Mouse (Mus musculus): ENCODE results near the gene Tfeb. TPM values are rescaled to one million over a fixed set of nuclear protein-coding genes. Genes with fewer than 3 reads are reported as not detected.
A peak's percentile ranks its signal among the peaks of the same experiment; 100 is the strongest.

Tfeb gene
- polyA plus RNA-seq, 1 experiment from 2014 or later, result 11.7 TPM

DNA sequence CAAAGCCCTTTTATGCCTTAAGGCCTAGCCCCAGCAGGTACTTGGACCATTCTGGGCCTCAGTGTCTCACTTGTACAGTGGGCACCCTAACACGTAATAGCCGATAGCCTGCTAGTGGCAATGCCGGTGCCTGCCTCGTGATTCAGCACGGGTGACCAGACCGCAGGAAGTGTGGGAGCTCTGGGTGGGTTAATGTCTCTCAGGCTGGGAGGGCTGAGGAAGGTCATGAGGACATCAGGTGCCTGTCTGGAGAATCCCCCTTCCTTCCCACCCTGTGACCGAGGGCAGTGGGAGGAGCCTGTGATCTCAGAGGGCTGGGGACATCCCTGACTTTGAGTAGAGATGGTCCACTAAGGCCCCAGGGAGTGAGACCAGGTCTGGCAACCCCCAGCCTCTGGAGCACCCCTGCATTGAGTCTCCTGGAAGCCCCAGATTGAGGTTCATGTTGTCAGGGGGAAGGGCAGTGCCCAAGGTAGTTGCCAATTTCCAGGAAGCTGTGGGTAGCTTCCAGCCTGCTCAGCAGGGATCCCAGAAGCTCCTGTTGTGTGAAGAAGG lies 20.3 kb downstream of the Tfeb start:
- no peak overlapping the region for H3K9ac ChIP-seq (ENCODE audit: low read depth, low read length)
- WGBS, result 74% methylated on average over 7 of the region's 7 CpGs
- H3K4me3 ChIP-seq (ENCODE audit: low read length), result no peak overlapping the region
- no peaks in the 10 kb centered on the region for H3K27me3 ChIP-seq (ENCODE audit: control insufficient read depth, insufficient read depth, low read length)
- no peaks in the 10 kb centered on the region for H3K9me3 ChIP-seq (ENCODE audit: control insufficient read depth, low read length)
- no peaks in the 10 kb centered on the region for H3K36me3 ChIP-seq (ENCODE audit: control insufficient read depth, insufficient read depth, low read length)
- no peak overlapping the region for H3K27ac ChIP-seq (ENCODE audit: low read depth, low read length)
- no peak for ATAC-seq (ENCODE audit: low FRiP score, low TSS enrichment)
- H3K4me1 ChIP-seq (ENCODE audit: control insufficient read depth, insufficient read depth, low read length), result peaks cover 3% of the 10 kb centered on the region; the same call in 1 of the 2 replicates
- no peak overlapping the region for H3K4me2 ChIP-seq (replicated peaks; ENCODE audit: low read depth, low read length)

DNA sequence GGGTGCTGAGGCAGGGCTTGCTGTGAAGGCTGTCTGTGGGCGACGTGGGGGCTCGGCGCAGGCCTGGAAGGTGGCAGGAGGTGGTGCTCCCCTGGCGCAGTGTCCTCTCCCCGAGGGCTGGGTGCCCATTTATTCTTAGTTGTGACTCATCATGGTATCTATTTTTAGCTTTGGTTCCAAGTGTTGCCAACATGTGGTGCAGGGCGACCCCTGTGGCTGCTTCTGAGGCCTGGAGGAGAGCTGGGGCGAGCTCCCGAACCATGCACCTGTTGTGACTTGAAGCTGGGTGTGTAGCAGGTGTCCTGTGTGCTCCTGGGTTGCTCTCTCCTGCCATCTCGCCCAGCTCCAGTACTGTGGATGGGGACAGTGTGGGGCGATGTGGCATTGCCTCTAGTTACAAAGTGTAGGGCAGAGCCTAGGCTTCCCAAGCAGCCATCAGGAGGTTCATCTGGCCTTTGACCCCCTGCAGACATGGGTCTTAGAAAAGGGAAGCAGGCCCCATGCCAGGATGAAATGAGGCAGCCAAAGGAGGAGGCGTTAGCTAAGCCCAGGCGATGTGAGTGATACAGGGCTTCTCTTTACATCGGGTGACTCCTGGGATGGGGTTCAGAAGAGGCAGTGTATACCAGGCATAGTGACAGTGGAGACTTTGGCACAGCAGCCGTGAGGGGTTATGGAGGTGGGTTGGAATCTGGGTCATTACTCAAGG lies 23.0 kb downstream of the Tfeb start:
- no peak for ATAC-seq (ENCODE audit: low FRiP score, low TSS enrichment)
- Histone ChIP-seq H3K4me3 (ENCODE audit: low read length) (no peak overlapping the region), H3K36me3 (ENCODE audit: control insufficient read depth, insufficient read depth, low read length) (no peaks in the 10 kb centered on the region), H3K27ac (ENCODE audit: low read depth, low read length) (no peak overlapping the region), H3K27me3 (ENCODE audit: control insufficient read depth, insufficient read depth, low read length) (no peaks in the 10 kb centered on the region), H3K9me3 (ENCODE audit: control insufficient read depth, low read length) (no peaks in the 10 kb centered on the region), H3K4me1 (ENCODE audit: control insufficient read depth, insufficient read depth, low read length) (peaks cover 3% of the 10 kb centered on the region; the same call in 1 of the 2 replicates), H3K9ac (ENCODE audit: low read depth, low read length) (no peak overlapping the region), H3K4me2 (replicated peaks; ENCODE audit: low read depth, low read length) (no peak overlapping the region)
- 80% methylated on average over 15 of the region's 15 CpGs for whole genome bisulfite sequencing

DNA sequence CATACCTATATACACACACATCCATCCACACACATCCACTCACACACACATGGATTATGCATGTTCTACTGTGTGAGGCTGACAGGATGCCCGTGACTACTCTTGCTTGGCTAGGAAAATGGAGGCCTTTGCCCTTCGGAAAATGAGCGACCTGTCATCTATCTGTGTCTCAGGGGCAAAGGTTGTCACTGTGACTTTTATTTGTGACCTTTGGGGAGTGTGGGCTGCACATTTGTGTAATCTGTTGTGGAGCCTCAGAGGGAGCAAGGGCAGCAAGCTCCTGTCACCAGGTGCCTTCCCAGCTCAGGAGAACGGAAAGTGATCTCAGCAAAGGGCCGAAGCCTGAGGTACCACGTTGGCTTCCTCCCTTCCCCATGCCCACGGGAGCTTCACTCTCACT lies 25.2 kb downstream of the Tfeb start:
- no peak overlapping the region for H3K4me3 ChIP-seq (ENCODE audit: low read length)
- no peaks in the 10 kb centered on the region for H3K36me3 ChIP-seq (ENCODE audit: control insufficient read depth, insufficient read depth, low read length)
- H3K4me2 ChIP-seq (replicated peaks; ENCODE audit: low read depth, low read length), result no peak overlapping the region
- WGBS, result 80% methylated on average over 7 of the region's 7 CpGs
- no peak overlapping the region for H3K27ac ChIP-seq (ENCODE audit: low read depth, low read length)
- H3K27me3 ChIP-seq (ENCODE audit: control insufficient read depth, insufficient read depth, low read length), result no peaks in the 10 kb centered on the region
- no peak for ATAC-seq (ENCODE audit: low FRiP score, low TSS enrichment)
- no peaks in the 10 kb centered on the region; the same call in 1 of the 2 replicates for H3K4me1 ChIP-seq (ENCODE audit: control insufficient read depth, insufficient read depth, low read length)
- H3K9me3 ChIP-seq (ENCODE audit: control insufficient read depth, low read length), result no peaks in the 10 kb centered on the region
- no peak overlapping the region for H3K9ac ChIP-seq (ENCODE audit: low read depth, low read length)

DNA sequence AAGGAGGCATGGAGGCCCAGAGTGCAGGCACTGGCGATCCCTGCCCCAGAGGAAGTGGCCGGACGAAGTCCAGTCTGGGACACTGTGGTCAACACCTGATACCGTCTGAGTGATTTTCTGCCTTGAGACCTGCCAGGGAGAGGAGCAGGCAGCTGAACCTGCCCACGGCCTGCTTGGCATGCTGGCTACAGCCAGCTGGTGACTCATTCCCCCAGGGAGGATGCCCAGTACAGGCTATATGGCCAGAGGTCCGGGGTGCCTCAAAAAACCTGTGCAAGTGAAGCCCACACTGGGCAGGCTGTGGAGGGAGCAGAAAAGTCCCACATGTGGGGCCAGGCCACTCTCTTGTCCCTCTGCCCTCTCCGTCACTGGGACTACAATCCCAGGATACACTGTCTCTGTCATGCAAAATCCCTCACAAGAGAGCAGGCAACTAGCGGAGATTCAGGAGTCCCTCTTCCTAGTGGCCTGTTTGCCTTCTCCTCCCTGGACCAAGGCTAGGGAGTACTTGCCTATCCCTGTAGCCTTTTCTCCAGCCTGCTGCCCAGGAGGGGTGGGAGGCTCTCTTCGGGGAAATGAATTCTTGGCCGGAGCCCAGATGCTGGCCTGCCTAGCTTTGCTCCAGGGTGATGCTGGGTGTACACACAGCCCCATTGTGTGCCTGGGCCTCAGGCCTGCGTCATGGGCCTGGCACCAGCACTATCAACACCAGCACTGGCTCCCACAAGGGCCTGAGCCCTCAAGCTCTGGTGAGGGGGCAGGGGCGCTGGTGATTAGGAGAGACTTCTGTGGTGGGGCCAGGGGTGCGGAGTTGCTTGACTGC lies 25.9 kb downstream of the Tfeb start:
- 70% methylated on average over 13 of the region's 13 CpGs for WGBS
- 0 out of 2 replicates have a peak, but pooled peaks have one; percentile 37 for ATAC-seq (ENCODE audit: low FRiP score, low TSS enrichment)
- H3K9ac ChIP-seq (ENCODE audit: low read depth, low read length), result peak overlapping the region; percentile 18; the same call in 1 of the 2 replicates
- 0 out of 2 replicates have a peak overlapping the region, but pooled peaks have one; percentile 17 for H3K27ac ChIP-seq (ENCODE audit: low read depth, low read length)
- H3K9me3 ChIP-seq (ENCODE audit: control insufficient read depth, low read length), result no peaks in the 10 kb centered on the region
- H3K27me3 ChIP-seq (ENCODE audit: control insufficient read depth, insufficient read depth, low read length), result no peaks in the 10 kb centered on the region
- H3K4me2 ChIP-seq (replicated peaks; ENCODE audit: low read depth, low read length), result no peak overlapping the region
- no peaks in the 10 kb centered on the region; the same call in 1 of the 2 replicates for H3K4me1 ChIP-seq (ENCODE audit: control insufficient read depth, insufficient read depth, low read length)
- no peak overlapping the region for H3K4me3 ChIP-seq (ENCODE audit: low read length)
- no peaks in the 10 kb centered on the region for H3K36me3 ChIP-seq (ENCODE audit: control insufficient read depth, insufficient read depth, low read length)

DNA sequence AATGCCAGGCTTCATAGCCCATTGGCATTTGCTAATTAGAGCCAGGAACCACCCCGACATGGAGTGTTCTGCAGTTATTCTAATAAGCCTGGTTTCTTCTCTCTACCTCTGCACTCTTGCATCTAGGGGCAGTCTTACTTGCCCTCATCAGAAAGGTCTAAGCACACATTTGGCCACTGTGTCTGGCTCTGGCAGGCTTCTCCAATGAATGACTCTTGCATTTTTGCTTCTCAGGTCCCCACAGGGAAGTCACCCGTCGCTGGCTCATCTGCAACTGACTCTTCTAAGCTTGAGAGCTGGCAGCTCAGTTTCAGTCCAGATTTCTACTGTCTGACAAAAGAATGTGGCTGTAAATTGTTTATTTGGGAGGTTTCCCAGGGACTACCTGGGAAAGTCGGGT lies 29.2 kb downstream of the Tfeb start:
- H3K9ac ChIP-seq (ENCODE audit: low read depth, low read length), result no peak overlapping the region
- 71% methylated on average over 4 of the region's 4 CpGs for WGBS
- no peaks in the 10 kb centered on the region for H3K36me3 ChIP-seq (ENCODE audit: control insufficient read depth, insufficient read depth, low read length)

DNA sequence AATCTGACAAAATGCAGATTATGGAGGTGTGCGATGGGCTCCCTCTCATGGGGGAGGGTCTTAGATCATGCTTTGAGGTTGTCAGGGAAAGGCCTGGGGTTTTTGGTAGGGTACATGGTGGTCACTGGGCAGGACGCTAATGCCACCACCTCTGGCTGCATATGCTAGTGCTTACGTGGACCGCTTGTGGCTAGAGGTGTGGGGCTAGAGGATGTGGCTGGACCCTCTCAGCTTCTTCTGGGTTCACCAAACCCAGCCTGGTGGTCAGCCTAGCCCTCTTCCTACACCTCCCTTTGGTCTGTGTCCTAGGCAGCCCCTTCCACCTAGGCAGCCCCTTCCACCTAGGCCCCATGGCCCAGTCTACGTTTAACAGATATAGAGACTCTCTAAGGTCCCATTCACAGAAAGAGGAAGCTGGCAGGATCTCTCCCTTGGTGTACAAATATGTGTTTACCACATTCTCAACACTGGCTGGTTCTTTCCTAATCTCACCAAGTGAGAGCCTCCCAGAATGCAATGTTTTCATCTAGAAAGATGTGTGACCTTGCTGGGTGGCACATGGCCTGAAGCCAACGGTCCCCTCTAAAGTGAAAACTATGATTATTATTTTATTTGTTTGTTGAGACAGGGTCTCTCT lies 29.7 kb downstream of the Tfeb start:
- H3K27ac ChIP-seq (ENCODE audit: low read depth, low read length), result no peak overlapping the region
- H3K4me1 ChIP-seq (ENCODE audit: control insufficient read depth, insufficient read depth, low read length), result no peaks in the 10 kb centered on the region; the same call in 1 of the 2 replicates
- WGBS, result 94% methylated on average over 6 of the region's 6 CpGs
- no peak overlapping the region for H3K4me3 ChIP-seq (ENCODE audit: low read length)
- no peak overlapping the region for H3K9ac ChIP-seq (ENCODE audit: low read depth, low read length)
- no peaks in the 10 kb centered on the region for H3K9me3 ChIP-seq (ENCODE audit: control insufficient read depth, low read length)
- no peaks in the 10 kb centered on the region for H3K36me3 ChIP-seq (ENCODE audit: control insufficient read depth, insufficient read depth, low read length)
- no peak overlapping the region for H3K4me2 ChIP-seq (replicated peaks; ENCODE audit: low read depth, low read length)
- H3K27me3 ChIP-seq (ENCODE audit: control insufficient read depth, insufficient read depth, low read length), result no peaks in the 10 kb centered on the region
- ATAC-seq (ENCODE audit: low FRiP score, low TSS enrichment), result no peak

More for the DNA sequence above, 29.2 kb downstream of the Tfeb start:
- no peak overlapping the region for H3K4me3 ChIP-seq (ENCODE audit: low read length)
- H3K9me3 ChIP-seq (ENCODE audit: control insufficient read depth, low read length), result no peaks in the 10 kb centered on the region
- H3K4me2 ChIP-seq (replicated peaks; ENCODE audit: low read depth, low read length), result no peak overlapping the region
- H3K27me3 ChIP-seq (ENCODE audit: control insufficient read depth, insufficient read depth, low read length), result no peaks in the 10 kb centered on the region
- no peaks in the 10 kb centered on the region; the same call in 1 of the 2 replicates for H3K4me1 ChIP-seq (ENCODE audit: control insufficient read depth, insufficient read depth, low read length)
- H3K27ac ChIP-seq (ENCODE audit: low read depth, low read length), result no peak overlapping the region
- no peak for ATAC-seq (ENCODE audit: low FRiP score, low TSS enrichment)

DNA sequence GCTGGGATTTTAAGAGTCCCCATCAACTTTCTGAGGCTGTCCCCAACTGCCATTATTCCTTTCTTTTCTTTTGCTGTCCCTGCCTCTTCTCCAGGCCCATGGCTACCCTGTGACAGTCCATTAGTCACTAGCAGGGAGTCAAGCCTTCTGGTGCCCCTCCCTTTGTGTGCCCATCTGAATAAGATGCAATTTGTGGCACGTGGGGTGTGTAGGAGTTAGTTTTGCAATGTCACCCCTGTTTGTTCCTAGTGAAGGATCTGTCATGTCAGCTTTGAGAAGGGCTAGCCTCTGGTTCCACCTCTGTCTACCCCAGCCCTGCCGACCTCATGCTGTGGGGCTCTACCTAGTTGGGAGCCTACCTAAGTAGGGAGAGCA lies 30.2 kb downstream of the Tfeb start:
- Histone ChIP-seq H3K27me3 (ENCODE audit: control insufficient read depth, insufficient read depth, low read length) (no peaks in the 10 kb centered on the region), H3K27ac (ENCODE audit: low read depth, low read length) (no peak overlapping the region), H3K9ac (ENCODE audit: low read depth, low read length) (no peak overlapping the region), H3K9me3 (ENCODE audit: control insufficient read depth, low read length) (peaks cover 2% of the 10 kb centered on the region), H3K4me2 (replicated peaks; ENCODE audit: low read depth, low read length) (no peak overlapping the region), H3K4me3 (ENCODE audit: low read length) (no peak overlapping the region), H3K4me1 (ENCODE audit: control insufficient read depth, insufficient read depth, low read length) (no peaks in the 10 kb centered on the region; the same call in 1 of the 2 replicates), H3K36me3 (ENCODE audit: control insufficient read depth, insufficient read depth, low read length) (no peaks in the 10 kb centered on the region)
- WGBS, result 60% methylated on average over 2 of the region's 2 CpGs
- no peak for ATAC-seq (ENCODE audit: low FRiP score, low TSS enrichment)

DNA sequence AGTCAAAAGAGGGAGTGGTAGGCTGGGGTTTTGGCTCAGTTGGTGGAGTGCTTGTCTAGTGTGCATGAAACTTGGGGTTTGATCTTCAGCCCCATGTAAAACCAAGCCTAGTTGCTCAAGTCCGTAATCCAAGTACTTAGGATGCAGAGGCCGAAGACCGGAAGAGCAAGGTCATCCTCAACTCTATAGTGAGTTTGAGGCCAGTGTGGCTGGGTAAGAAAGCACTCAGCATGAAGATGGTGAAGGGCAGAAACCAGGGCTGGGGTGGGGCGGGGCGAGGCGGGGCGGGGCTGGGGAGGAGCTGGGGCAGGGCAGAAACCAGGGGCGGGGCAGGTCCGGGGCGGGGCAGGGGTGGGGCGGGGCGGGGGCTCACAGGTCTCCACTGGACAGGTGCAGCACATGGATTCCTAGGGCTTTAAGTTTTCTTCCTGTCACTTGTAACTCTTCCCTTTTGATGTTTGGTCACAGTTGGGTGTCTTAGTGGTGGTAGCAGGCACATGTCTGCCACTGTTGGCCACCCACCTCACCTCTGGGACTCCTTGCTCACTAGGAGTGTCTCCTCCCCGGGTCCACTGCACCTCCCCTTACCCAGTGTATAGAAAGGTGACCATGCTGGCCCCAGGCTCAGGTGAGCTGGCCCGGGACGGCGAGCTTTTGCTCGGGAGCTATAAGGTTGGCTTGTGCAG lies 30.8 kb downstream of the Tfeb start:
- Histone ChIP-seq H3K4me1 (ENCODE audit: control insufficient read depth, insufficient read depth, low read length) (no peaks in the 10 kb centered on the region), H3K4me3 (ENCODE audit: low read length) (no peak overlapping the region), H3K27ac (ENCODE audit: low read depth, low read length) (no peak overlapping the region), H3K9ac (ENCODE audit: low read depth, low read length) (no peak overlapping the region), H3K4me2 (replicated peaks; ENCODE audit: low read depth, low read length) (no peak overlapping the region), H3K9me3 (ENCODE audit: control insufficient read depth, low read length) (peaks cover 5% of the 10 kb centered on the region), H3K27me3 (ENCODE audit: control insufficient read depth, insufficient read depth, low read length) (no peaks in the 10 kb centered on the region), H3K36me3 (ENCODE audit: control insufficient read depth, insufficient read depth, low read length) (no peaks in the 10 kb centered on the region)
- WGBS, result 48% methylated on average over 14 of the region's 17 CpGs
- ATAC-seq (ENCODE audit: low FRiP score, low TSS enrichment), result no peak

Measured in kidney, embryonic 14.5 days (tissue).